Mouse (Mus musculus): ENCODE data around the gene Slc25a3.

GRCm38 (mm10) chr10:91080540-91080939, 43.3 kb downstream of the Slc25a3 start:
- TF ChIP-seq GATA1 (IDR thresholded peaks at IDR 0.05; ENCODE audit: low read length), result no peak
- TF ChIP-seq TAL1 (IDR thresholded peaks at IDR 0.05; ENCODE audit: low read length), result no peak
